Mouse (Mus musculus) embryonic facial prominence, embryonic 14.5 days (tissue): Measurements from ENCODE around the gene Naip1. TPM values are rescaled to one million over a fixed set of nuclear protein-coding genes. Genes with fewer than 3 reads are reported as not detected.
"Not testable (repeated sequence)": the region's sequence is repeated elsewhere in the genome, so short reads cannot be mapped to it uniquely, and the experiment has no call there.

Source experiments
- ATAC-seq: fragments of 200-750 bp; cut with Nextera tagmentation; 2 replicates; pipeline ENCODE4 v1.8.0; 2017; ENCODE audit warnings: low read depth, moderate number of reproducible peaks, moderate TSS enrichment
- DNase-seq: peaks from one replicate; pipeline ENCODE4 v3.0.0-alpha.2; 2015; ENCODE audit warnings: low spot score
- H3K27ac ChIP-seq: fragments of 300-500 bp; sonication (generic); replicated peaks from 2 replicates; pipeline ENCODE4 v1.5.1; 2014; ENCODE audit warnings: low read depth, mild to moderate bottlenecking, low read length, moderate library complexity
- H3K27me3 ChIP-seq: fragments of 300-500 bp; sonication (generic); replicated peaks from 2 replicates; pipeline ENCODE4 v1.6.1; 2014; ENCODE audit warnings: low read length; ENCODE audit not compliant: control insufficient read depth, insufficient read depth
- H3K36me3 ChIP-seq: fragments of 300-500 bp; sonication (generic); 2 replicates; pipeline ENCODE4 v1.6.1; 2014; ENCODE audit warnings: low read length, mixed read lengths; ENCODE audit not compliant: control insufficient read depth, insufficient read depth
- H3K4me1 ChIP-seq: fragments of 300-500 bp; sonication (generic); 2 replicates; pipeline ENCODE4 v1.6.1; 2014; ENCODE audit warnings: antibody characterized with exemption, low read length; ENCODE audit not compliant: control insufficient read depth, insufficient read depth
- H3K4me2 ChIP-seq: fragments of 300-500 bp; sonication (generic); 2 replicates; pipeline ENCODE4 v1.6.1; 2014; ENCODE audit warnings: low read depth, mild to moderate bottlenecking, low read length, moderate library complexity, mixed read lengths
- H3K4me3 ChIP-seq: fragments of 300-500 bp; sonication (generic); 2 replicates; pipeline ENCODE4 v1.5.1; 2014; ENCODE audit warnings: low read depth, mild to moderate bottlenecking, low read length
- H3K9ac ChIP-seq: fragments of 300-500 bp; sonication (generic); 2 replicates; pipeline ENCODE4 v1.6.1; 2014; ENCODE audit warnings: low read depth, mild to moderate bottlenecking, low read length, moderate library complexity, mixed read lengths
- H3K9me3 ChIP-seq: fragments of 300-500 bp; sonication (generic); 2 replicates; pipeline ENCODE4 v1.6.1; 2016; ENCODE audit warnings: low read length; ENCODE audit not compliant: control insufficient read depth
- WGBS: fragments of 180-500 bp; shearing (Covaris S2); extraction: QIAGEN DNeasy Blood & Tissue Kit; methylation state at CpG from one replicate; pipeline ENCODE4 v1.1.7; 2014; 5-methylcytosine and 5-hydroxymethylcytosine counted together
- polyA plus RNA-seq: library from polyadenylated mRNA; unstranded; fragments of >200 nt; fragmentation: Nextera tagmentation; extraction: Ambion mirVana; gene quantifications from 2 replicates; pipeline ENCODE4 v1.2.1, GENCODE M21; 2014

Gene Naip1
- polyA plus RNA-seq, 1 experiment from 2014 or later, result 0.04 TPM

- Histone ChIP-seq H3K4me2 (no peak overlapping the region), H3K27ac (no peak overlapping the region), H3K4me3 (no peak overlapping the region), H3K36me3 (peaks cover 77% of the 10 kb centered on the region), H3K9me3 (no peaks in the 10 kb centered on the region), H3K27me3 (no peaks in the 10 kb centered on the region), H3K4me1 (no peaks in the 10 kb centered on the region), H3K9ac (no peak overlapping the region)
- WGBS, result 86% methylated on average over 7 of the region's 7 CpGs
- ATAC-seq (no peak), DNase-seq (no peak)
These were observed 30.9 kb upstream of the Naip1 start for GRCm38 (mm10) chr13:100483610-100484009.

GRCm38 (mm10) chr13:100463527-100464222, 11.0 kb upstream of the Naip1 start:
- DNase-seq, result no peak
- Histone ChIP-seq H3K27ac (no peak overlapping the region), H3K9me3 (peaks cover 14% of the 10 kb centered on the region; the same call in 1 of the 2 replicates), H3K36me3 (peaks cover 57% of the 10 kb centered on the region), H3K27me3 (no peaks in the 10 kb centered on the region), H3K4me2 (no peak overlapping the region), H3K4me3 (no peak overlapping the region), H3K9ac (no peak overlapping the region), H3K4me1 (no peaks in the 10 kb centered on the region)
- ATAC-seq, result no peak
- whole genome bisulfite sequencing, result 84% methylated on average over 2 of the region's 2 CpGs

- no peak for ATAC-seq
- H3K9ac ChIP-seq, result no peak overlapping the region
- H3K9me3 ChIP-seq, result no peaks in the 10 kb centered on the region
- no peak overlapping the region for H3K4me2 ChIP-seq
- H3K4me1 ChIP-seq, result no peaks in the 10 kb centered on the region
- H3K27ac ChIP-seq, result no peak overlapping the region
- 74% methylated on average over 3 of the region's 3 CpGs for WGBS
- no peak overlapping the region for H3K4me3 ChIP-seq
- DNase-seq, result no peak
- H3K36me3 ChIP-seq, result peaks cover 36% of the 10 kb centered on the region
- no peaks in the 10 kb centered on the region for H3K27me3 ChIP-seq
These were observed 8.7 kb upstream of the Naip1 start for GRCm38 (mm10) chr13:100461336-100461735.

- H3K27ac ChIP-seq, result no peak overlapping the region
- no peaks in the 10 kb centered on the region for H3K4me1 ChIP-seq
- WGBS, result 91% methylated on average over 1 of the region's 1 CpGs
- no peaks in the 10 kb centered on the region for H3K9me3 ChIP-seq
- H3K4me2 ChIP-seq, result no peak overlapping the region
- H3K9ac ChIP-seq, result no peak overlapping the region
- DNase-seq (no peak), ATAC-seq (no peak)
- H3K4me3 ChIP-seq, result no peak overlapping the region
- H3K36me3 ChIP-seq, result no peaks in the 10 kb centered on the region
- H3K27me3 ChIP-seq, result no peaks in the 10 kb centered on the region
These were observed 3.2 kb downstream of the Naip1 start for GRCm38 (mm10) chr13:100449495-100449894.

- DNase-seq, result no peak
- Histone ChIP-seq H3K9me3 (no peaks in the 10 kb centered on the region), H3K36me3 (no peaks in the 10 kb centered on the region), H3K27ac (no peak overlapping the region), H3K4me3 (no peak overlapping the region), H3K9ac (no peak overlapping the region), H3K4me1 (no peaks in the 10 kb centered on the region), H3K27me3 (no peaks in the 10 kb centered on the region), H3K4me2 (no peak overlapping the region)
- 53% methylated on average over 3 of the region's 3 CpGs for WGBS
- ATAC-seq, result no peak
These were observed 12.6 kb downstream of the Naip1 start for GRCm38 (mm10) chr13:100440116-100440515.

GRCm38 (mm10) chr13:100438701-100439100, 14.0 kb downstream of the Naip1 start:
- ATAC-seq (no peak), DNase-seq (no peak)
- Histone ChIP-seq H3K4me2 (no peak overlapping the region), H3K27ac (no peak overlapping the region), H3K9ac (no peak overlapping the region), H3K36me3 (no peaks in the 10 kb centered on the region), H3K4me1 (no peaks in the 10 kb centered on the region), H3K27me3 (no peaks in the 10 kb centered on the region), H3K4me3 (no peak overlapping the region), H3K9me3 (no peaks in the 10 kb centered on the region)
- WGBS, result 36% methylated on average over 1 of the region's 1 CpGs

- no peaks in the 10 kb centered on the region for H3K27me3 ChIP-seq
- 42% methylated on average over 3 of the region's 3 CpGs for WGBS
- no peaks in the 10 kb centered on the region for H3K9me3 ChIP-seq
- no peak for ATAC-seq
- H3K4me1 ChIP-seq, result no peaks in the 10 kb centered on the region
- H3K9ac ChIP-seq, result no peak overlapping the region
- no peak overlapping the region for H3K27ac ChIP-seq
- no peak overlapping the region for H3K4me2 ChIP-seq
- H3K36me3 ChIP-seq, result no peaks in the 10 kb centered on the region
- no peak for DNase-seq
- no peak overlapping the region for H3K4me3 ChIP-seq
These were observed 15.3 kb downstream of the Naip1 start for GRCm38 (mm10) chr13:100437322-100437825.

- H3K9ac ChIP-seq, H3K4me1 ChIP-seq, ATAC-seq, H3K36me3 ChIP-seq, H3K27ac ChIP-seq, DNase-seq, H3K4me3 ChIP-seq, H3K27me3 ChIP-seq, H3K4me2 ChIP-seq, H3K9me3 ChIP-seq: not testable (repeated sequence)
- 75% methylated on average over 1 of the region's 1 CpGs for WGBS
These were observed 16.0 kb downstream of the Naip1 start for GRCm38 (mm10) chr13:100436556-100437163.

GRCm38 (mm10) chr13:100419958-100420357, 32.7 kb downstream of the Naip1 start:
- DNase-seq, H3K4me1 ChIP-seq, H3K4me3 ChIP-seq, H3K27ac ChIP-seq, H3K36me3 ChIP-seq, H3K9me3 ChIP-seq, H3K27me3 ChIP-seq, H3K9ac ChIP-seq, ATAC-seq, H3K4me2 ChIP-seq: not testable (repeated sequence)
- WGBS, result 83% methylated on average over 7 of the region's 7 CpGs
